Mouse (Mus musculus): ENCODE data around the gene Rnf144b.

Gene Rnf144b

GRCm38 (mm10) chr13:47266411-47266810, 144.0 kb downstream of the Rnf144b start:
- DNase-seq (ENCODE audit: low spot score) = no peak

- no peak for DNase-seq (ENCODE audit: low spot score)
These were observed 145.8 kb downstream of the Rnf144b start for GRCm38 (mm10) chr13:47268227-47268626.

GRCm38 (mm10) chr13:47272928-47273327, 150.5 kb downstream of the Rnf144b start:
- no peak for DNase-seq (ENCODE audit: low spot score)

- peak; percentile 92 for DNase-seq (ENCODE audit: low spot score)
These were observed 151.0 kb downstream of the Rnf144b start for GRCm38 (mm10) chr13:47273487-47273886.

- peak; percentile 13 for DNase-seq (ENCODE audit: low spot score)
These were observed 151.7 kb downstream of the Rnf144b start for GRCm38 (mm10) chr13:47274139-47274538.

- DNase-seq (ENCODE audit: low spot score) = peak; percentile 83
These were observed 154.8 kb downstream of the Rnf144b start for GRCm38 (mm10) chr13:47277000-47277823.

- DNase-seq (ENCODE audit: low spot score) = peak; percentile 17
These were observed 155.4 kb downstream of the Rnf144b start for GRCm38 (mm10) chr13:47277824-47278290.

- DNase-seq (ENCODE audit: low spot score) = no peak
These were observed 159.8 kb downstream of the Rnf144b start for GRCm38 (mm10) chr13:47282221-47282620.

GRCm38 (mm10) chr13:47288449-47288848, 166.0 kb downstream of the Rnf144b start:
- peak; percentile 93 for DNase-seq (ENCODE audit: low spot score)

- DNase-seq (ENCODE audit: low spot score) = no peak
These were observed 174.0 kb downstream of the Rnf144b start for GRCm38 (mm10) chr13:47296465-47296864.

All from embryo, embryonic 10 days (tissue).